Mouse (Mus musculus) lung, postnatal 0 days (tissue): ENCODE results near the gene Xbp1.

Experiments used
- CTCF ChIP-seq: IDR thresholded peaks from 2 replicates; pipeline ENCODE4 v1.5.1; 2016; ENCODE audit warnings: antibody characterized with exemption, mild to moderate bottlenecking
- EP300 ChIP-seq: IDR thresholded peaks from 2 replicates; pipeline ENCODE4 v1.6.1; 2016; ENCODE audit warnings: antibody characterized with exemption, mild to moderate bottlenecking, control low read depth

DNA sequence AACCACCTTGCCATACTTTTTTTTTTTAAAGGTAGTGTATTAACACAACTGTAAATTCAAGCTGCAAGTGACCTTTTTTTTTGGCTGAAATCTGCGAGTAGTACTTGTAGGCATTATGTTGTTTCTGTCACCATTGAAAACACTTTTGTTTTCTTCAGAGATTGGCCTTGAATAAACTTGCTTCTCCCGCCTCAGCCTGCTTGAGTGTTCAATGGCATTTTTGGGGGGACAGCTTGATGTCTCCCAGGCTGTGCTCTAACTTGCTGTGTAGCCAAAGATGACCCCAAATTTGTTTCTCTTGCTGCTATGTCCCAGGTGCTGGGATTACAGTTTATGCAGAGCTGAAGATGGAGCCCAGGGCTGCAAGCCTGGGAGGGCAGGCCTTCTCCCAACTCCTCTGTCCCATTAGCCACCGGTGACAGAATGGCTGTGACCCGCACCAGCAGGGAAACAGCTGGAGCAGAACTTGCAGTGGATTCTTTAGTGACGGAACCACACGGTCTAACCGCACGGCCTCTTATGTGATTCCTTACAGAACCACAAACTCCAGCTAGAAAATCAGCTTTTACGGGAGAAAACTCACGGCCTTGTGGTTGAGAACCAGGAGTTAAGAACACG, 2.4 kb downstream of the Xbp1 start:
- no peak for TF ChIP-seq CTCF
- no peak for TF ChIP-seq EP300
